Mouse (Mus musculus) lung, postnatal 14 days (tissue): Measurements from ENCODE around the gene Plekhg6.

Experiments used
- DNase-seq: peaks from one replicate; pipeline ENCODE4 v3.0.0; 2021

Gene Plekhg6

DNA sequence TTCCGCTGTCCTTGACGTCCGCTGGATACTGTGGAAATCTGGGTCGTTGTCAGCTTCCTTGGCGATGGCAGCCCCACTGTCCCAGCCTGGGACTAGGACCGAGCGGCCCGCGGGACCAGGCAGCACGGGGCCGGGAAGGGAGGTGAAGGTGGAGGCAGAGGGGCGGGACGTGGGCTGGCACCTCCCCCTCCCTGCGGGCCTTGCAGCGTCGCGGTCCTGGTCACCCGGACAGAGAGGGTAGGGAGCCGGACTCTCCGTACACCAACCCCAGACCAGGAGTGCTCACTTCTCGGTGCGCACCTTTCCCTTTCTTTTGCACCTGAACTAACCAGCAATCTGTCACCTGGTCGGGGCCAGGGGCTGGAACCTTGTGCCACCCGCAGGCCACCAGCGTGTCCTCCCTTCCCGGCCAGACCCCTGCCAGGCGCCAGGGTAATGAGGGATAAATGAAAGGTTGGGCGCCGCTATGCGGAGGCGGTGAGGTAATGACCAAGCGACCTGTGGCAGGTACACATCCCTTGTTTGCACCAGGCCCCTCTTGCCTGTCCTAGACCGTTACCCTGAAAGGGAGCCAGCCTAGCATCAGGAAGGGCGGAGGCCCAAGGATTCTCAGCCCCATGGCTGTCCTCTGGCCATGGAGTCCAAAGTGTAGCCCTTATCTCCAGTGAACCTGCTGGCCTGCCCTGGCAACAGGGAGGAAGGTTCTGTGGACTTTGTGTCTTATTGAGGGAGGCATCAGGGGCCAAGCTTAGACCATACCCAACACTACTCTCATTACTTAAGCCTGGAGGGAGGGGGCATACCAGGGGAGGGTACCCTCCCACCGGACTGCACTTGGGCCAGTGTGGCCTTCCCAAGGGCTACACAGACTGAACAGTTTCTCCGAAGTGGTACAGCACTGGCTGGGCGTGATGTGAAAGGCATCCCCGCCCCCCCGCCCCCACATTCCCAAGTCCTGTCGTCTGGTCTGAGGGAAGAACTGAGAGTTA, at the start of gene Plekhg6:
Gene Plekhg6 (minus strand): TSS at position 422 of the 989 bp plus-strand sequence.
- DNase-seq = peak; percentile 47

DNA sequence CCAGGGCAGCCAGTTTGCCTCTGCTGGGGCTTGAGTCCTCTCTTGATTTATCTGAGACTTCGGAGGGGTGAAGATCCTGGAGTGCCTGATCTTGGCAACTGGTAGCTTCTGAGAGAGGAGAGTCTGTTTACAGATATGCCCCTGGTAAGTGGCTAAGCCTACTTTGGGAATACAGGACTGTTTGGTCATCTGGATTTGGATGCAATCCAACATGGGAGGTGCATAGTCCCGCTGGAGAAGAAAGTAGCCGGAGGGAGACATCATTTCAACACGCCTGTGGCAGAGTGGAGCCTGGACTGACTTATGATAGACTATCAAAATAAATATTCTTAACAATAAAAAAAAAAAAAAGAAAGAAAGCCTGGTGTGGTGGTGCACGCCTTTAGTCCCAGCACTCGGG, 49.1 kb upstream of the Plekhg6 start:
- DNase-seq = peak; percentile 32

GRCm38 (mm10) chr6:125426383-125427360, 46.1 kb upstream of the Plekhg6 start:
- DNase-seq = peak; percentile 90

- DNase-seq = no peak
Observed at GRCm38 (mm10) chr6:125425205-125426090, 44.9 kb upstream of the Plekhg6 start.

DNA sequence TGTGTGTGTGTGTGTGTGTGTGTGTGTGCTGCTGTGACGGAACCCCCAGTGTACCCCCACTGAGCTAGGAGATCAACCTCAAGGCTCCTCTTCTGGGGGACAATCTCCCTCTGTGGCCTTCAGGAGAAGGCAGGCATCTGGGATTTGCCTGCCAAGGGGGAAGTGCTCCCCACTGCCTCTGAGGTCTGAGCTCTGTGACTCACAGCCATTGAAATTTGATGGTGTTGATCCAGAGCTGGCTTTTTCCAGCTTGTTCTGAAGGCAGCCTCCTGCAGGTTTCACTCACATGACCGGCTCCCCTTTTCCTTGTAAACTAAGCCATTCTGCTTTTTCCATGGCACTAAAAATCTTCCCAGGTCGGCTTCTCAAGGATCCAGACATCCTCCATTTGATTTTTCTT, 43.6 kb upstream of the Plekhg6 start:
- no peak for DNase-seq

DNA sequence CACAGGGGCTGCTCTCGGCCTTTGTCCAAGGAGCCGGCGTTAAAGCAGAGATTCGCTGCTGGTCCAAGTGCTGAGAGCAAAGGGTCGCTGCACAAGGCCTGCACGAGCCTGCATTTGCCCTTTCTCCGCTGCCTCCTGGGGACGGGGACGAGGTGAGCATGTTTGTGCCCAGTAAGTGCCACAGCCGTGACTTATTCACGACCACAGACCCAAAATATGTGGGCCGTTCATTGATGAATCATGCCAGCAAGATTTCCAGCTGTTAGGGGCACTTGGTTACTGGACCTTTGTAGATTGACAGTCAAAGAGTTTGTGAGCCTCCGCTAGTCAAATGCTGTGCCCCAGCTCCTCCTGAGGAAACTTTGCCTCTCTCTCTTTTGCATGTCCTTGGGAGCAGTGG, 42.9 kb upstream of the Plekhg6 start:
- no peak for DNase-seq

GRCm38 (mm10) chr6:125423099-125423498, 42.5 kb upstream of the Plekhg6 start:
- no peak for DNase-seq

DNA sequence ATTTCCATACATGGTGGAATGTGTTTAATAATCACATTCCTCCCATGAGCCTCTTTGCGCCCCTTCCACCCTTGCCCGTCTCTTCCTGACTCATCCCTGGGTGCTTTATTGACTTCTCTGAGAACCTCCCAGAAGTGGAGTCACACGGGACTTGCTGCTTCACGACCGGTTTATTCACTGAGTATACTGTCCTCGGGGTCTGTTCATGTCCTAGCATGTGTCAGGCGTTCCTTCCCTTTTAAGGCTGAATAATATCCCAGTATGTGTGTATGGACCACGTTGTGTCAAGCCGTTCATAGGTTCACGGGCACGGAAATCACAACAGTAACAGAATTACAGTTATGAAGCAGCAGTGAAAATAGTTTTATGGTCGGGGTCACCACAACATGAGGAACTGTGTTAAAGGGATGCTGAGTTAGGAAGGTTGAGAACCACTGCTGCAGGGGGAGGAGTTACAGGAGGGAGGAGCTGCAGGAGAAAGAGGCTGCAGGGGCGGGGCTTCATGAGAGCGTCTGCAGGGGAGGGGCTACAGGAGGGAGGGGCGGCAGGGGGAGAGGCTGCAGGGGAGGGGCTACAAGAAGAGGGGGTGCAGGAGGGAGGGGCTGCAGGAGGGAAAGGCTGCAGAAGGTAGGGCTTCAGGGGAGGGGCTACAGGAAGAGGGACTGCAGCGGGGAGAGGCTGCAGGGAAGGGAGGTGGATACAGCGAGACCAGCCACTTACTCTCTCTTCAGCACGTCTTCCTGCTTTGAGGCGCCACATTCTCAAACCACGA, 41.6 kb upstream of the Plekhg6 start:
- DNase-seq = peak; percentile 80

DNA sequence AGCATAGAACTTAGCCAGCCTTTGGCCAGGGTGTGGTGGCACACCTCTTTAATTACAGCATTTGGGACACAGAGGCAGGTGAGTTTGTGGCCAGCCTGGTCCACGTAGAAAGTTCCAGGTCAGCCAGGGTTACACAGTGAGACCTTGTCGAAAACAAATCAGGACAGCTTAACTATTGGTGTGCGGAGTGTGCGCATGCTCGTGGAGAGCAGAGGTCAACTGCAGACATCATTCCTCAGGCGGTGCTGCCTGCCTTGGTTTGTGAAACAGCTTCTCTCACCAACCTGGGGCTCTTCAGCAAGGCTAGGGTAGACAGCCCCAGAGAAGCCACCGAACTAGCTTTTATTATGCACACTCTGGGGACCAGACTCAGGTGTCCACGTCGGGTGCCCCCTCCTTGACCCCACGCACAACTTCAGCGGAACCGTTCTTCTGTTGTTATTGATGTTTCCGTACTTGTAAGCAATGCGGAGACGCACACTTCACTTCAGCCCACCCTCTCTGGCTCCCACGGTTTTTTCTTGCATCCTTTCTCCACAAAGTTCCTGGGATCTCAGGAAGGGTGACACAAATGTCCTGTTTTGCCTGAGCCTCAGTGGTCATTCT, 40.0 kb upstream of the Plekhg6 start:
- no peak for DNase-seq

- DNase-seq = peak; percentile 87
Observed at GRCm38 (mm10) chr6:125418744-125419143, 38.2 kb upstream of the Plekhg6 start.

GRCm38 (mm10) chr6:125413326-125413725, 32.7 kb upstream of the Plekhg6 start:
- no peak for DNase-seq

GRCm38 (mm10) chr6:125411661-125412060, 31.1 kb upstream of the Plekhg6 start:
- DNase-seq = no peak

GRCm38 (mm10) chr6:125410995-125411547, 30.5 kb upstream of the Plekhg6 start:
- peak; percentile 31 for DNase-seq

GRCm38 (mm10) chr6:125410551-125410950, 30.0 kb upstream of the Plekhg6 start:
- no peak for DNase-seq

- no peak for DNase-seq
Observed at GRCm38 (mm10) chr6:125407657-125408056, 27.1 kb upstream of the Plekhg6 start.

GRCm38 (mm10) chr6:125407224-125407623, 26.6 kb upstream of the Plekhg6 start:
- no peak for DNase-seq

DNA sequence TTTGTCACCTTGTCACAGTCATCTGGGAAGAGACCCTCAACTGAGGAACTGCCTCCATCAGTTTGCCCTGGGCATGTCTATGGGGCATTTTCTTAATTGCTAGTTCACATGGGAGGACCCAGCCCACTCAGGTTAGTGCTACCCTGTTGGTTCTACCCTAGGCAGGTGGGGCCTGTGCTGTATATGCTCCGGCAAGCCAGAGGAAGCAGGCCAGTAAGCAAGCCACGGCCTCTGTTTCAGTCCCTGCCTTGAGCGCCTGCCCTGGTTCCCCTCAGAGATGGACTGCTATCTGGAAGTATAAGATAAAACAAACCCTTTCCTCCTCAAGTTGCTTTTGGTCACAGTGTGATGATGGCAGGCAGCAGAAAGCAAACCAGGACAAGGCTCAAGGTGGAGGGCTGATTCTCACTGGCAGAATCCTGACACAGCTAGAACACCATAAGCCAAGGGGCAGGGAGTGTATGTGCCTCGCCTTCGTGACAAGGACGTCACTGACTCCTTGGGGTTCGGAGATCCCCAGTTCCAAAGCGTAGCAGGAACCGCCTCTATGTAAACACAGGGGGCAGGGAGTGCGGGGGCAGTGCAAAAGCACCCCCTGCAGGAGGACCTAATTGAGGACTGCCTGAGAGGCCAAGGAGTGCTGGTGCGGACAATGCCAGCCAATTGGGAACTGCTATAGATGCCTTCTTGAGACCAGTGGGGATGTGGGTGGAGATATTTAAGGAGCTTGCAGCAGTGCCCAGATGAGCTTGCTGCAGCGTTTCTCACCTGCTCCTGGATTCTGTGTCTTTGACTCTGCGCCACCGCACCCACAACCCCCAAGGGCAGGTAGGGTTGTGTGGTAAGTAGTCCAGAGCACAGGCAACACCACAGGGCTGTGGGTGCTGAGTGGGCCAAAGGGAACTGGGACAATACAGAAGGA, 25.1 kb upstream of the Plekhg6 start:
- no peak for DNase-seq

GRCm38 (mm10) chr6:125389853-125390252, 9.3 kb upstream of the Plekhg6 start:
- no peak for DNase-seq

DNA sequence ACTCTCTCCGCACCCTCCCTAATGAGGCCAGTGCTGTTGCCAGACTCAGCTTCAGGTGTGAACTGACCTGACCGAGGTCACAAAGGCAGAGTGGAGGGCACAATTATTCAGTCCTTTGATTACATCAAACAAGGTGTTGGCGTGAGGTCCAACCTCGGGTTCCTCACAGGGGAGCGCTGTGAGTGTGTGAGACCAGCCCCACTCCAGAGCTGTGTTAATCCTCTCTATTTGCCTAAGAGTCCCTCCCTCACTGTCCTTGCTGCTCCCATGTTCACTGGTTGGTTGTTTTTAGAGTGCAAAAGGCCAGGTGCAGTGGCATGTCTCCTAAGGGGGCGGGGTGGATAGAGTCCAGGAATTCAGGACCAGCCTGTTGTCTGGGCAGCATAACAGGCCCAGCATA, 5.5 kb upstream of the Plekhg6 start:
- no peak for DNase-seq
